Mouse (Mus musculus): ENCODE data around the gene Ormdl1.
"Not testable (repeated sequence)": the region's sequence is repeated elsewhere in the genome, so short reads cannot be mapped to it uniquely, and the experiment has no call there.

Ormdl1 gene

GRCm38 (mm10) chr1:53296581-53297383 lies at the start of gene Ormdl1, which contains the start of the genes Pms1 and Gm28778:
Gene Ormdl1 (plus strand): TSS chr1:53297095.
Gene Pms1 (minus strand): TSS chr1:53297018.
Gene Gm28778 (plus strand): TSS chr1:53297111.
- DNase-seq (ENCODE audit: low read depth in 2 of 2, low spot score in 2 of 2) = peak; percentile 76 to 81

- not testable (repeated sequence) for DNase-seq (ENCODE audit: low read depth in 2 of 2, low spot score in 2 of 2)
Measured at GRCm38 (mm10) chr1:53264958-53265612, 31.8 kb upstream of the Ormdl1 start.

GRCm38 (mm10) chr1:53269901-53270300 lies 27.0 kb upstream of the Ormdl1 start:
- DNase-seq (ENCODE audit: low read depth in 2 of 2, low spot score in 2 of 2) = no peak

GRCm38 (mm10) chr1:53272646-53273045 lies 24.2 kb upstream of the Ormdl1 start:
- DNase-seq (ENCODE audit: low read depth in 2 of 2, low spot score in 2 of 2) = no peak

- no peak for DNase-seq (ENCODE audit: low read depth in 2 of 2, low spot score in 2 of 2)
Measured at GRCm38 (mm10) chr1:53291197-53291596, 5.7 kb upstream of the Ormdl1 start.

GRCm38 (mm10) chr1:53300506-53300905 lies 3.6 kb downstream of the Ormdl1 start:
- no peak for DNase-seq (ENCODE audit: low read depth in 2 of 2, low spot score in 2 of 2)

GRCm38 (mm10) chr1:53312989-53313967 lies 16.4 kb downstream of the Ormdl1 start, which contains the start of gene Osgepl1:
Gene Osgepl1 (plus strand): TSS chr1:53313624.
- DNase-seq (ENCODE audit: low read depth in 2 of 2, low spot score in 2 of 2) = peak; percentile 65 to 69

GRCm38 (mm10) chr1:53321662-53322344 lies 24.9 kb downstream of the Ormdl1 start:
- DNase-seq (ENCODE audit: low read depth in 2 of 2, low spot score in 2 of 2) = no peak

GRCm38 (mm10) chr1:53323254-53323653 lies 26.4 kb downstream of the Ormdl1 start:
- no peak for DNase-seq (ENCODE audit: low read depth in 2 of 2, low spot score in 2 of 2)

GRCm38 (mm10) chr1:53324277-53324676 lies 27.4 kb downstream of the Ormdl1 start:
- DNase-seq (ENCODE audit: low read depth in 2 of 2, low spot score in 2 of 2) = no peak

GRCm38 (mm10) chr1:53324827-53325494 lies 28.1 kb downstream of the Ormdl1 start:
- DNase-seq (ENCODE audit: low read depth in 2 of 2, low spot score in 2 of 2) = no peak

GRCm38 (mm10) chr1:53333527-53333926 lies 36.6 kb downstream of the Ormdl1 start:
- DNase-seq (ENCODE audit: low read depth in 2 of 2, low spot score in 2 of 2) = not testable (repeated sequence)

GRCm38 (mm10) chr1:53335465-53335864 lies 38.6 kb downstream of the Ormdl1 start:
- DNase-seq (ENCODE audit: low read depth in 2 of 2, low spot score in 2 of 2) = no peak

GRCm38 (mm10) chr1:53337403-53337802 lies 40.5 kb downstream of the Ormdl1 start:
- DNase-seq (ENCODE audit: low read depth in 2 of 2, low spot score in 2 of 2) = not testable (repeated sequence)

GRCm38 (mm10) chr1:53341071-53341470 lies 44.2 kb downstream of the Ormdl1 start:
- no peak for DNase-seq (ENCODE audit: low read depth in 2 of 2, low spot score in 2 of 2)

- peak; percentile 98 to 99 for DNase-seq (ENCODE audit: low read depth in 2 of 2, low spot score in 2 of 2)
Measured at GRCm38 (mm10) chr1:53352327-53353261, 55.7 kb downstream of the Ormdl1 start, which contains the start of the genes Asdurf, Gm28551 and Asnsd1. Gene Asdurf (minus strand): TSS chr1:53352619. Gene Gm28551 (minus strand): TSS chr1:53352667. Gene Asnsd1 (minus strand): TSS chr1:53352752.

- no peak for DNase-seq (ENCODE audit: low read depth in 2 of 2, low spot score in 2 of 2)
Measured at GRCm38 (mm10) chr1:53358988-53359387, 62.1 kb downstream of the Ormdl1 start.
